Mouse (Mus musculus) naive thymus-derived CD4-positive, alpha-beta T cell, adult 2 months (primary cell): ENCODE measurements around the gene Hoxd10.

Experiments used
- DNase-seq: peaks from one replicate; pipeline ENCODE4 v3.0.0-alpha.2; 2011; ENCODE audit warnings: low read depth

Gene Hoxd10

GRCm38 (mm10) chr2:74731055-74731454 lies 39.3 kb downstream of the Hoxd10 start:
- no peak for DNase-seq

GRCm38 (mm10) chr2:74731799-74732512 lies 40.2 kb downstream of the Hoxd10 start:
- DNase-seq = no peak

GRCm38 (mm10) chr2:74732513-74733316 lies 41.0 kb downstream of the Hoxd10 start:
- DNase-seq = no peak

GRCm38 (mm10) chr2:74733317-74733661 lies 41.6 kb downstream of the Hoxd10 start:
- DNase-seq = no peak

- DNase-seq = no peak
These were observed 42.0 kb downstream of the Hoxd10 start for GRCm38 (mm10) chr2:74733765-74734164.

GRCm38 (mm10) chr2:74734451-74734850 lies 42.7 kb downstream of the Hoxd10 start:
- DNase-seq = no peak

GRCm38 (mm10) chr2:74734996-74735811 lies 43.5 kb downstream of the Hoxd10 start:
- DNase-seq = no peak

GRCm38 (mm10) chr2:74735851-74736687 lies 44.3 kb downstream of the Hoxd10 start:
- no peak for DNase-seq

GRCm38 (mm10) chr2:74736688-74737577 lies 45.2 kb downstream of the Hoxd10 start:
- DNase-seq = no peak

GRCm38 (mm10) chr2:74737578-74738070 lies 45.9 kb downstream of the Hoxd10 start:
- no peak for DNase-seq

GRCm38 (mm10) chr2:74738623-74739475 lies 47.1 kb downstream of the Hoxd10 start:
- DNase-seq = no peak

- DNase-seq = no peak
These were observed 47.7 kb downstream of the Hoxd10 start for GRCm38 (mm10) chr2:74739476-74739800.

GRCm38 (mm10) chr2:74739869-74740268 lies 48.1 kb downstream of the Hoxd10 start:
- DNase-seq = no peak

GRCm38 (mm10) chr2:74740311-74741091 lies 48.8 kb downstream of the Hoxd10 start:
- no peak for DNase-seq

- no peak for DNase-seq
These were observed 49.7 kb downstream of the Hoxd10 start for GRCm38 (mm10) chr2:74741252-74741978.

- DNase-seq = no peak
These were observed 50.2 kb downstream of the Hoxd10 start for GRCm38 (mm10) chr2:74741979-74742277.
